Mouse (Mus musculus) cerebellum, adult 2 months (tissue): Measurements from ENCODE around the gene Nat8f6. TPM values are rescaled to one million over a fixed set of nuclear protein-coding genes. Genes with fewer than 3 reads are reported as not detected.
A peak's percentile ranks its signal among the peaks of the same experiment; 100 is the strongest.
"Not testable (repeated sequence)": the region's sequence is repeated elsewhere in the genome, so short reads cannot be mapped to it uniquely, and the experiment has no call there.

ENCODE experiments used
- DNase-seq, 2 experiments: peaks; one replicate each; pipeline ENCODE4 v3.0.0; 2021
- H3K27ac ChIP-seq: fragments of 200-500 bp; 2 replicates; pipeline ENCODE4 v1.5.1; 2012; ENCODE audit warnings: low read length, control low read depth, inconsistent platforms; ENCODE audit not compliant: insufficient read depth
- H3K27me3 ChIP-seq: fragments of 200-500 bp; 2 replicates; pipeline ENCODE4 v1.6.1; 2012; ENCODE audit warnings: inconsistent platforms, mild to moderate bottlenecking, low read length, moderate library complexity; ENCODE audit not compliant: control insufficient read depth, insufficient read depth
- H3K4me1 ChIP-seq: fragments of 200-500 bp; 2 replicates; pipeline ENCODE4 v1.6.1; 2011; ENCODE audit warnings: low read length; ENCODE audit not compliant: control insufficient read depth, insufficient read depth
- H3K4me3 ChIP-seq: fragments of 200-500 bp; replicated peaks from 2 replicates; pipeline ENCODE3; 2011; ENCODE audit warnings: mild to moderate bottlenecking, low read depth, low read length, control low read depth; ENCODE audit not compliant: insufficient read depth
- CTCF ChIP-seq: fragments of 200-500 bp; IDR thresholded peaks from 2 replicates; pipeline ENCODE4 v1.5.1; 2011; ENCODE audit warnings: low read depth, mild to moderate bottlenecking, control low read depth, low read length, moderate library complexity, borderline replicate concordance; ENCODE audit not compliant: insufficient read depth
- POLR2A ChIP-seq: fragments of 200-500 bp; IDR thresholded peaks from 2 replicates; pipeline ENCODE4 v1.6.1; 2011; ENCODE audit warnings: low read length, control low read depth, borderline replicate concordance; ENCODE audit not compliant: insufficient read depth
- WGBS: fragments of 180-500 bp; shearing (Covaris S2); methylation state at CpG from one replicate; pipeline ENCODE4 v1.1.7; 2018; 5-methylcytosine and 5-hydroxymethylcytosine counted together
- polyA plus RNA-seq: library from polyadenylated mRNA; depleted of rRNA; stranded (reverse); fragments of >200 nt; gene quantifications from 2 replicates; pipeline ENCODE4 v1.2.3, GENCODE M21; 2012

The Nat8f6 gene
- polyA plus RNA-seq, 1 experiment = 4.0 TPM

- no peaks in the 10 kb centered on the region for H3K4me1 ChIP-seq
- no peaks in the 10 kb centered on the region for H3K27me3 ChIP-seq
- no peak overlapping the region for H3K27ac ChIP-seq
- whole genome bisulfite sequencing = 55% methylated on average over 3 of the region's 3 CpGs
- H3K4me3 ChIP-seq = no peak overlapping the region
- TF ChIP-seq POLR2A (no peak), CTCF (no peak)
- DNase-seq = no peak
These were observed 41.8 kb upstream of the Nat8f6 start for GRCm38 (mm10) chr6:85862565-85862964.

- Histone ChIP-seq H3K4me3 (no peak overlapping the region), H3K27ac (no peak overlapping the region), H3K27me3 (no peaks in the 10 kb centered on the region), H3K4me1 (peaks cover 4% of the 10 kb centered on the region; the same call in 1 of the 2 replicates)
- no peak for DNase-seq
- TF ChIP-seq POLR2A (no peak), CTCF (no peak)
- 77% methylated on average over 3 of the region's 3 CpGs for WGBS
These were observed 40.5 kb upstream of the Nat8f6 start for GRCm38 (mm10) chr6:85861247-85861646.

GRCm38 (mm10) chr6:85856194-85856678 lies 35.5 kb upstream of the Nat8f6 start:
- Histone ChIP-seq H3K4me3 (no peak overlapping the region), H3K4me1 (peaks cover 4% of the 10 kb centered on the region; the same call in 1 of the 2 replicates), H3K27me3 (no peaks in the 10 kb centered on the region), H3K27ac (peak overlapping the region; percentile 8; the same call in 1 of the 2 replicates)
- peak; percentile 48 to 69 for DNase-seq
- 7% methylated on average over 1 of the region's 1 CpGs for WGBS
- TF ChIP-seq POLR2A (no peak), CTCF (no peak)

GRCm38 (mm10) chr6:85853481-85853880 lies 32.7 kb upstream of the Nat8f6 start:
- 75% methylated on average over 3 of the region's 3 CpGs for WGBS
- H3K4me3 ChIP-seq = no peak overlapping the region
- DNase-seq = no peak
- no peaks in the 10 kb centered on the region for H3K27me3 ChIP-seq
- TF ChIP-seq CTCF (no peak), POLR2A (no peak)
- no peak overlapping the region for H3K27ac ChIP-seq
- H3K4me1 ChIP-seq = peaks cover 4% of the 10 kb centered on the region; the same call in 1 of the 2 replicates

- WGBS = 81% methylated on average over 7 of the region's 7 CpGs
- TF ChIP-seq CTCF (no peak), POLR2A (no peak)
- Histone ChIP-seq H3K4me1 (no peaks in the 10 kb centered on the region; the same call in 1 of the 2 replicates), H3K27me3 (no peaks in the 10 kb centered on the region), H3K27ac (no peak overlapping the region), H3K4me3 (no peak overlapping the region)
- DNase-seq = no peak
These were observed 30.5 kb upstream of the Nat8f6 start for GRCm38 (mm10) chr6:85851062-85851773.

GRCm38 (mm10) chr6:85849240-85849639 lies 28.5 kb upstream of the Nat8f6 start:
- Histone ChIP-seq H3K4me1 (no peaks in the 10 kb centered on the region), H3K27me3 (no peaks in the 10 kb centered on the region), H3K27ac (no peak overlapping the region), H3K4me3 (no peak overlapping the region)
- 28% methylated on average over 2 of the region's 2 CpGs for WGBS
- TF ChIP-seq POLR2A = no peak
- TF ChIP-seq CTCF = no peak
- no peak for DNase-seq

GRCm38 (mm10) chr6:85848140-85848539 lies 27.4 kb upstream of the Nat8f6 start:
- no peak for TF ChIP-seq CTCF
- no peak for TF ChIP-seq POLR2A
- H3K27ac ChIP-seq = peak overlapping the region; percentile 27; the same call in 1 of the 2 replicates
- DNase-seq = no peak
- H3K4me3 ChIP-seq = no peak overlapping the region
- H3K27me3 ChIP-seq = no peaks in the 10 kb centered on the region
- 80% methylated on average over 4 of the region's 4 CpGs for WGBS
- no peaks in the 10 kb centered on the region for H3K4me1 ChIP-seq

- TF ChIP-seq CTCF (no peak), POLR2A (no peak)
- no peak overlapping the region for H3K4me3 ChIP-seq
- H3K27me3 ChIP-seq = no peaks in the 10 kb centered on the region
- peak overlapping the region; percentile 50; the same call in 1 of the 2 replicates for H3K27ac ChIP-seq
- H3K4me1 ChIP-seq = no peaks in the 10 kb centered on the region
- DNase-seq = no peak
- 43% methylated on average over 1 of the region's 1 CpGs for WGBS
These were observed 26.2 kb upstream of the Nat8f6 start for GRCm38 (mm10) chr6:85846921-85847320.

- not testable (repeated sequence) for H3K4me3 ChIP-seq, H3K4me1 ChIP-seq, H3K27me3 ChIP-seq, H3K27ac ChIP-seq, DNase-seq
- WGBS = 59% methylated on average over 25 of the region's 25 CpGs
These were observed 23.1 kb upstream of the Nat8f6 start for GRCm38 (mm10) chr6:85843677-85844458.
